Mouse (Mus musculus): ENCODE results near the gene Lnpep.
"Not testable (repeated sequence)": the region's sequence is repeated elsewhere in the genome, so short reads cannot be mapped to it uniquely, and the experiment has no call there.

Lnpep gene

GRCm38 (mm10) chr17:17624957-17625586, at the start of gene Lnpep:
Gene Lnpep (minus strand): TSS chr17:17625050.
- DNase-seq (ENCODE audit: extremely low spot score), result peak; percentile 91

- DNase-seq (ENCODE audit: extremely low spot score), result no peak
Measured at GRCm38 (mm10) chr17:17655829-17656176, 31.0 kb upstream of the Lnpep start.

DNA sequence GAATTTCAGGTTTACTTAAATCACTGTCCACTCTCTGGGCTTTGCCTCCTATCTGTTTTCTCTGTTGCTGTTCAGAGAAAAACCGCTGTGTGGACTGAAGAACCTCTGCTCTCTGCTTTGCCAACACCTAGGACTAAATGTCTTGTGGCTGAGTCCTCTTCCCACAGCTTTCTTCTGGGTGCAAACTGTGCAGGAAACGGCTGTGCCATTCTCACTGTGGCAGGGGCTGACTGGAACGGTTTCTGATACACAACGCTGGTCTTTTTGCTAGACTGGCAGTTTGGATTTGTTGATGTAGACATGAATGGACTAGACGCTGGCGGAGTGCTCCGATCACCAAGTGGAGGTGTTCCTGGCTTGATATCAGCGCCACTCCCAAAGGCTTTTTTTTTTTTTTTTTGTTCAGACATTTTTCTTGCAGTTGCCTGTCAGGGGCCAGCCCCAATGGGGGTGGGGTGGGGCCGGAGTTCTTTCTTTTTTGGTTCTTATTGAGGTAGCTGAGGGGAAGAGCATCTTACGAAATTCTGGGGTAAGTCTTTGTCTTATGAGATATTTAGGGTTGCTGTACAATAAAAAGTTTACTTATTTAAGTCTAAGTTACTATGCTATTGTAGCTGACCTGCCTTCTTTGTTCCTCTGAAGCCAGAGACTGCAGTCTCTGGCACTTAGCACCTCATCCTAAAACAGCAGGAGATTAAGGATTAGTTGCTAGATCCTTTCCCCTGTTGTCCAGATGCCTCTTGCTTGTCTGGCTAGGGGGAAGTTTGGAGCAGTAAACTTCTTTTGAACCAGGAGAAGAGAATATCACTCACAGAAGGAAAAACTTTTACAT, 30.4 kb upstream of the Lnpep start:
- peak; percentile 13 for DNase-seq (ENCODE audit: extremely low spot score)

DNA sequence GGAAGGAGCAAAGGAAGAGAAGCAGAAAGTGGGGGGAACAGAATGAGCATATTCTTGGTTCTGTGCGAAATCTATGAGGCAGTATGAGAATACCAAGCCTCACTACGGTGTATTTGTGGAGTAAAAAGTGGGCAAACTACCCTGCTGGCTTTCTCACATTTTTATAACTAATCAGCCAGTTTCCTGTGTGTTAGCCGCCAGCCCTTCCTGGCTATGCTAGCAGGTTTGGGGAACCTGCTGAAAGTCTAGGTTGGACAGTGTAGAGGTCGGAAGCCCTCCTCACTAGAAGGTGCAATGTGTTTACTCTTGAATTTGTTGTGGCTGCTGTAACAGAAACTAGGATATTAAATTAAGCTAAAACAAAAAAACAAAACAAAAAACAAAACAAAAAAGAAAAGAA, 27.7 kb upstream of the Lnpep start:
- no peak for DNase-seq (ENCODE audit: extremely low spot score)

- peak; percentile 29 for DNase-seq (ENCODE audit: extremely low spot score)
Measured at GRCm38 (mm10) chr17:17645738-17646137, 20.9 kb upstream of the Lnpep start.

DNA sequence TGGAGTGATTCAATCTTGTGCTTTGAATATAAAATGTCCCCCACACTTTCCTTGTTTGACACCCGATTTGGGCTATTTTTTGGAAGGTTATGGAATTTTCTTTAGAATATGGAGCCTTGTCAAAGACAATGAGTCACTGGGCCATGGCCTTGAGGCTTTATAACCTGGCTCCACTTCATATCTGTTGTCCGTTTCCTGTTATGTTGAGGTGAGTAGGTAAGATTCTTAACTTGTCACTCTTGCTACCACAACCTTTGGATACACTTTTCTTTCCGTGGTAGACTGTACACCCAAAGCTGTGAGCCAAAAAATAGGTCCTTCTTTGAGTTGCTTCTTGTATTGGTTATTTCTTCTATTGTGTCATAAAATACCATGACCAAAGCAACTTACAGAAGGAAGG, 12.5 kb upstream of the Lnpep start:
- no peak for DNase-seq (ENCODE audit: extremely low spot score)

GRCm38 (mm10) chr17:17636147-17636546, 11.3 kb upstream of the Lnpep start:
- DNase-seq (ENCODE audit: extremely low spot score), result no peak

DNA sequence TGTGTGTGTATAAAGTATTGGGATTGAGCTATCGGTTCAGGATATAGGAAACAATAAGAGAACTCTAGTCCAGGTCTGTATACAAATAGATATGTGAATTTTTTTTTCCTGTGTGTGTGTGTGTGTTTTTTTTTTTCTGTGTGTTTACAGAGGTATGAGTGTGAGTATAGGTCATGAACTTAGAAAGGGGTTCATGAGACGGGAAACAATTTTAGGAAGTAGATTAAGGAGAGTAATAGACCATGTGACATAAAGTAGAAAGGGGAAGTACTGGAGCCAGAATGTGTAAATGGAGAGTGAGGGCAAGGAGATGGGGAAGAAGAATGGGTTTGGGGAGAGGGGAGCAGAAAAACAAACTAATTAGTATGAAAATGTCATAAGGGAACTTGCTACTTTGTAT, 9.2 kb upstream of the Lnpep start:
- DNase-seq (ENCODE audit: extremely low spot score), result no peak

DNA sequence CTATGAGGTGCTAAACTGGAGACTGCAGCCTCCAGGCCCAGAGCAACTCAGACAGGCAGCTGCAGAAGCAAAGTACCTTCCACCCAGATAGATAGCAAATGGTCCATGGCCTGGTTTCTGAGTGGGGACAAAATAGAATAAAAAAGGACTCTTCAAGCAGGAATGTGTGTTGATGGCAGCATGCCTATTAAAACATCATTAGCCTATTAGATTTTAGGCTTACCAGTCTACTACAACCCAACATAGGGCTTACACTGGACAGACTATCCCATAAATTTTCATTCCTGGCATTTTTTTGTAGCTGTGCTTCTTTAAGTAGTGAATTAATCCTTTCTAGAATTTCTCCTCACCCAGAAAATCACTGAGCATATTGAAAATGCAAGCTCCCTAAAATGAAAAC, 7.1 kb upstream of the Lnpep start:
- no peak for DNase-seq (ENCODE audit: extremely low spot score)

GRCm38 (mm10) chr17:17628237-17628879, 3.5 kb upstream of the Lnpep start:
- not testable (repeated sequence) for DNase-seq (ENCODE audit: extremely low spot score)

- no peak for DNase-seq (ENCODE audit: extremely low spot score)
Measured at GRCm38 (mm10) chr17:17627558-17627957, 2.7 kb upstream of the Lnpep start.

DNA sequence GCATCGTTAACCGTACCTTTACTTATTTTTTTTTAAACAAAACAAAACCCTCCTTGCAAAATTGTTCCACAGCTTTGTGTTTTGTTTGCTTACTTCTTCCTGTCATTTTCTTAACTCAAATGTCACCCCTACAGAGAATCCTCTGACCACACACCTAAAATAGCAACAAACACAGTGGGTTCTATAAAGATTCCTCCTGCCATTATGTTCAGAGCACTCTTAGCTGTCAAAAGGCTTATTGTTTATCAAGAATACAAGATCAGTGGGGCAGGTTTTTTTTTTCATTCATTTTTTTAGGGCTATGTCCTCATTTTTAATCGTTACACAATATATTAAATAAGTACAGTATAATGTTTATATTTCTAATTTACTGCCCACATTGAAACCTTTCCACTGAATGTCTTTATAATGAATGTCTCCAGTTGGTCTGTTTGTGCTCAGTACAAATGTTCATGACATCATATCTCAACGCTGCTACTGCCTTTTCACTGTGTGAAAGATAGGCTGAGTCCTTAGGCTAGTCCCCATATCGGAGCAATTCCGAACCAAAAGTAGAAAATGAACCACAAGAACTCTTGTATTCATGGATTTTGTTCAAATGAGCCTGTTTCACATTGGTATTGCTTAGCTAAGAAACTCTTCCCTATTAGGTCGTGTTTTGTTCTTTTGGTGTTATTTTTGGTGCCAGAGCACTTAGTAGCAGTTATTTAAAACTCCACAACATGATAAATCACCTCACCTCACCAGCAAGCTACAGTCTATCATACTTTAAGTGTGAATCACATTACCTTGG, 1.2 kb upstream of the Lnpep start:
- DNase-seq (ENCODE audit: extremely low spot score), result no peak

GRCm38 (mm10) chr17:17624421-17624956, 361 bp downstream of the Lnpep start:
- DNase-seq (ENCODE audit: extremely low spot score), result peak; percentile 91

GRCm38 (mm10) chr17:17623890-17624420, 895 bp downstream of the Lnpep start:
- DNase-seq (ENCODE audit: extremely low spot score), result no peak

- no peak for DNase-seq (ENCODE audit: extremely low spot score)
Measured at GRCm38 (mm10) chr17:17623221-17623889, 1.5 kb downstream of the Lnpep start.

- no peak for DNase-seq (ENCODE audit: extremely low spot score)
Measured at GRCm38 (mm10) chr17:17622576-17622975, 2.3 kb downstream of the Lnpep start.

DNA sequence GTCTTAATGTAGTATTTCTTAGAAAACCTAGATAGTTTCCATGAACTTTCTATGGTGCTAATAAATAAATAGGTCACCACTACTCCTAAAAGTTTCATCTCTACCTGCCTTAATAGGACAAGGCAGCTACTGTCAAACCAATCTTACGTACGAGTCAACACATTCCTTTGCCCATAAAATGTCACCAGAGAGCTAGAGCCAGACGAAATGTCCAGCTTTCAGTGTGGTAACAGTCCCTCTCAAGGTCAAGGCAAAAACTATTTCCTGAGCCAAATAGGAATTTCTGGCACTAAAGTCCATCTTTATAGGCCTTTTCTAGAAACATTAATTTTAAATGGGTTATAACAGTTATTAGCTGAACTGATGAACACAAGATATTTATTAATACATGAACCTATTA, 3.3 kb downstream of the Lnpep start:
- DNase-seq (ENCODE audit: extremely low spot score), result no peak

GRCm38 (mm10) chr17:17618463-17618862, 6.4 kb downstream of the Lnpep start:
- no peak for DNase-seq (ENCODE audit: extremely low spot score)

- no peak for DNase-seq (ENCODE audit: extremely low spot score)
Measured at GRCm38 (mm10) chr17:17617440-17618204, 7.2 kb downstream of the Lnpep start.

DNA sequence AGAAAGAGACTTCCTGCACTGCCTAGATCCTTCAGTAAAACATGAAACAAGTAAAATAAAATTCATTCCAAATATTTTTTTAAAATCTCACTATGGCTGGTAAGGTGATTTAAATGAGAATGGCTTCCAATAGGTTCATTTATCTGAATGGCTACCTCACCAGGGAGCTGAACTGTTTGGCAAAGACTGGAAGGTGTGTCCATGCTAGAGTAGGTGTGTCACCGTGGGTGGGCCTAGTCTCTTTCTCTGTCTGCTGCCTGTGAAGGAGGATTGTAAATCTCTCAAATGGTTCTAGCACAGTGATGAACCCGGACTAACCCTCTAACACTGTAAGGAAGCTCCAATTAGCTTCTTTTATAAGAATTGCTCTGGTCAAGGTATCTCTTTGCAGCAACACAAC, 12.5 kb downstream of the Lnpep start:
- no peak for DNase-seq (ENCODE audit: extremely low spot score)

Data from embryo, embryonic 9.5 days (tissue).